10 mouse cellular contexts compared by ENCODE assay signal in genomic region chr14:25557014-25557413, GRCm38 (mm10).
DNase-seq lines count a peak whose midpoint lies in the region; ATAC-seq lines count a peak whose summit lies in the region.
"Had no signal": no experiment of that assay in that cellular context is flagged by ENCODE, and none has a peak within 500 bp of the region (broad histone marks: within the 10 kb centered on the region; RNA-seq: fewer than 3 reads in every experiment).

No protein-coding gene starts in this region.

- peak overlapping the region; percentile 80 for H3K27ac ChIP-seq in midbrain, embryonic 10.5 days (replicated peaks)
- H3K27ac ChIP-seq in midbrain, embryonic 11.5 days (ENCODE audit: low read depth, low read length): no peak overlapping the region
- peak overlapping the region; percentile 85 for H3K27ac ChIP-seq in hindbrain, embryonic 13.5 days
- 0 out of 2 replicates have a peak overlapping the region, but pooled peaks have one; percentile 45 for H3K27ac ChIP-seq in liver, embryonic 15.5 days (replicated peaks)

- no peak for DNase-seq in midbrain, embryonic 10.5 days (ENCODE audit: low spot score)
- no peak for DNase-seq in midbrain, embryonic 11.5 days (ENCODE audit: low spot score, missing footprints)
- no peak for DNase-seq in layer of hippocampus, adult 9-10 months (ENCODE audit: low spot score)
- no peak for DNase-seq in retina, embryonic 14.5 days (ENCODE audit: low spot score)
- no peak for DNase-seq in embryo, embryonic 10.5 days (ENCODE audit: low spot score)
- DNase-seq: cerebellum, adult 18-20 months; right cerebral cortex, postnatal 14 days had no signal

- H3K27me3 ChIP-seq in midbrain, embryonic 10.5 days (ENCODE audit: low read depth, poor library complexity, severe bottlenecking): no peaks in the 10 kb centered on the region
- no peaks in the 10 kb centered on the region for H3K27me3 ChIP-seq in midbrain, embryonic 11.5 days (ENCODE audit: control insufficient read depth, insufficient read depth, low read length)
- H3K27me3 ChIP-seq in hindbrain, embryonic 13.5 days: no peaks in the 10 kb centered on the region
- no peaks in the 10 kb centered on the region for H3K27me3 ChIP-seq in liver, embryonic 15.5 days
- H3K27me3 ChIP-seq: Patski had no signal

- no peaks in the 10 kb centered on the region for H3K9me3 ChIP-seq in midbrain, embryonic 10.5 days (replicated peaks)
- H3K9me3 ChIP-seq in midbrain, embryonic 11.5 days (ENCODE audit: control insufficient read depth, low read length): no peaks in the 10 kb centered on the region
- no peaks in the 10 kb centered on the region for H3K9me3 ChIP-seq in hindbrain, embryonic 13.5 days
- H3K9me3 ChIP-seq in liver, embryonic 15.5 days (replicated peaks): no peaks in the 10 kb centered on the region

- peaks cover 64% of the 10 kb centered on the region for H3K36me3 ChIP-seq in midbrain, embryonic 10.5 days
- H3K36me3 ChIP-seq in midbrain, embryonic 11.5 days (ENCODE audit: control insufficient read depth, insufficient read depth, low read length): peaks cover 2% of the 10 kb centered on the region; the same call in 1 of the 2 replicates
- peaks cover 9% of the 10 kb centered on the region; the same call in 1 of the 2 replicates for H3K36me3 ChIP-seq in hindbrain, embryonic 13.5 days
- 0 out of 2 replicates have a peak, but pooled peaks cover 5% of the 10 kb centered on the region for H3K36me3 ChIP-seq in liver, embryonic 15.5 days (replicated peaks)

- H3K4me2 ChIP-seq in midbrain, embryonic 11.5 days: no peak overlapping the region
- no peak overlapping the region for H3K4me2 ChIP-seq in hindbrain, embryonic 13.5 days
- H3K4me2 ChIP-seq in liver, embryonic 15.5 days: no peak overlapping the region

- WGBS in midbrain, embryonic 10.5 days: 47% methylated on average over 8 of the region's 8 CpGs
- WGBS in midbrain, embryonic 11.5 days: 48% methylated on average over 8 of the region's 8 CpGs
- WGBS in hindbrain, embryonic 13.5 days: 35% methylated on average over 8 of the region's 8 CpGs
- 38% methylated on average over 8 of the region's 8 CpGs for WGBS in liver, embryonic 15.5 days (ENCODE audit: insufficient replicate concordance)

- H3K9ac ChIP-seq in midbrain, embryonic 11.5 days (ENCODE audit: low read length): no peak overlapping the region
- peak overlapping the region; percentile 56 for H3K9ac ChIP-seq in hindbrain, embryonic 13.5 days
- H3K9ac ChIP-seq in liver, embryonic 15.5 days: no peak overlapping the region

- no peak overlapping the region for H3K4me3 ChIP-seq in midbrain, embryonic 10.5 days
- no peak overlapping the region for H3K4me3 ChIP-seq in midbrain, embryonic 11.5 days (ENCODE audit: low read depth, low read length)
- H3K4me3 ChIP-seq in hindbrain, embryonic 13.5 days: no peak overlapping the region
- H3K4me3 ChIP-seq in liver, embryonic 15.5 days (replicated peaks): no peak overlapping the region

- no peak for ATAC-seq in midbrain, embryonic 11.5 days (ENCODE audit: low FRiP score)
- ATAC-seq in hindbrain, embryonic 13.5 days (ENCODE audit: low FRiP score): no peak
- no peak for ATAC-seq in liver, embryonic 15.5 days (ENCODE audit: insufficient read depth)
- ATAC-seq: Patski had no signal

- peaks cover 79% of the 10 kb centered on the region for H3K4me1 ChIP-seq in midbrain, embryonic 10.5 days
- peaks cover 22% of the 10 kb centered on the region for H3K4me1 ChIP-seq in midbrain, embryonic 11.5 days (ENCODE audit: control insufficient read depth, insufficient read depth, low read length)
- H3K4me1 ChIP-seq in hindbrain, embryonic 13.5 days (replicated peaks): peaks cover 82% of the 10 kb centered on the region
- peaks cover 52% of the 10 kb centered on the region for H3K4me1 ChIP-seq in liver, embryonic 15.5 days (replicated peaks)
